Mouse (Mus musculus): ENCODE results near the gene Bean1.

The Bean1 gene

GRCm38 (mm10) chr8:104170118-104171049, at the start of gene Bean1:
Bean1 (plus strand) TSS chr8:104170442.
- no peak for DNase-seq (ENCODE audit: low read depth, low spot score)

GRCm38 (mm10) chr8:104121640-104122416, 48.4 kb upstream of the Bean1 start:
- no peak for DNase-seq (ENCODE audit: low read depth, low spot score)

- no peak for DNase-seq (ENCODE audit: low read depth, low spot score)
Observed at GRCm38 (mm10) chr8:104123080-104123657, 47.1 kb upstream of the Bean1 start.

GRCm38 (mm10) chr8:104124534-104124933, 45.7 kb upstream of the Bean1 start:
- no peak for DNase-seq (ENCODE audit: low read depth, low spot score)

GRCm38 (mm10) chr8:104127160-104127883, 42.9 kb upstream of the Bean1 start:
- peak; percentile 73 for DNase-seq (ENCODE audit: low read depth, low spot score)

- no peak for DNase-seq (ENCODE audit: low read depth, low spot score)
Observed at GRCm38 (mm10) chr8:104130916-104131315, 39.3 kb upstream of the Bean1 start.

- DNase-seq (ENCODE audit: low read depth, low spot score) = no peak
Observed at GRCm38 (mm10) chr8:104131414-104131975, 38.7 kb upstream of the Bean1 start.

- no peak for DNase-seq (ENCODE audit: low read depth, low spot score)
Observed at GRCm38 (mm10) chr8:104134521-104134920, 35.7 kb upstream of the Bean1 start.

GRCm38 (mm10) chr8:104136277-104136676, 34.0 kb upstream of the Bean1 start:
- DNase-seq (ENCODE audit: low read depth, low spot score) = no peak

GRCm38 (mm10) chr8:104137636-104138035, 32.6 kb upstream of the Bean1 start:
- no peak for DNase-seq (ENCODE audit: low read depth, low spot score)

- no peak for DNase-seq (ENCODE audit: low read depth, low spot score)
Observed at GRCm38 (mm10) chr8:104140611-104141010, 29.6 kb upstream of the Bean1 start.

GRCm38 (mm10) chr8:104142415-104142814, 27.8 kb upstream of the Bean1 start:
- no peak for DNase-seq (ENCODE audit: low read depth, low spot score)

GRCm38 (mm10) chr8:104143379-104143778, 26.9 kb upstream of the Bean1 start:
- no peak for DNase-seq (ENCODE audit: low read depth, low spot score)

- no peak for DNase-seq (ENCODE audit: low read depth, low spot score)
Observed at GRCm38 (mm10) chr8:104144434-104145216, 25.6 kb upstream of the Bean1 start.

- peak; percentile 39 for DNase-seq (ENCODE audit: low read depth, low spot score)
Observed at GRCm38 (mm10) chr8:104145981-104146689, 24.1 kb upstream of the Bean1 start.

- no peak for DNase-seq (ENCODE audit: low read depth, low spot score)
Observed at GRCm38 (mm10) chr8:104146717-104147494, 23.3 kb upstream of the Bean1 start.

- no peak for DNase-seq (ENCODE audit: low read depth, low spot score)
Observed at GRCm38 (mm10) chr8:104147947-104148346, 22.3 kb upstream of the Bean1 start.

- no peak for DNase-seq (ENCODE audit: low read depth, low spot score)
Observed at GRCm38 (mm10) chr8:104160731-104161130, 9.5 kb upstream of the Bean1 start.

- no peak for DNase-seq (ENCODE audit: low read depth, low spot score)
Observed at GRCm38 (mm10) chr8:104169461-104169860, 781 bp upstream of the Bean1 start.

All from brain, embryonic 18.5 days (tissue).